Mouse (Mus musculus) 416B (cell line): ENCODE measurements around the gene Gm20388.
A peak's percentile ranks its signal among the peaks of the same experiment; 100 is the strongest.

ENCODE experiments used
- DNase-seq: peaks from one replicate; pipeline ENCODE4 v3.0.0; 2011; ENCODE audit warnings: low read depth

Gm20388 gene

GRCm38 (mm10) chr8:123011321-123011720, 3100.7 kb downstream of the Gm20388 start:
- DNase-seq: no peak

GRCm38 (mm10) chr8:123014429-123014828, 3103.8 kb downstream of the Gm20388 start:
- no peak for DNase-seq

- DNase-seq: peak; percentile 60
These were observed 3104.4 kb downstream of the Gm20388 start for GRCm38 (mm10) chr8:123015074-123015473.

GRCm38 (mm10) chr8:123017143-123017542, 3106.5 kb downstream of the Gm20388 start:
- DNase-seq: no peak

GRCm38 (mm10) chr8:123018484-123019164, 3108.0 kb downstream of the Gm20388 start:
- DNase-seq: no peak

- no peak for DNase-seq
These were observed 3109.4 kb downstream of the Gm20388 start for GRCm38 (mm10) chr8:123020084-123020483.

- no peak for DNase-seq
These were observed 3110.2 kb downstream of the Gm20388 start for GRCm38 (mm10) chr8:123020859-123021258.

GRCm38 (mm10) chr8:123021259-123021658, 3110.6 kb downstream of the Gm20388 start:
- peak; percentile 76 for DNase-seq

- no peak for DNase-seq
These were observed 3112.1 kb downstream of the Gm20388 start for GRCm38 (mm10) chr8:123022727-123023126.

GRCm38 (mm10) chr8:123024226-123024625, 3113.6 kb downstream of the Gm20388 start:
- DNase-seq: peak; percentile 65

GRCm38 (mm10) chr8:123025951-123026351, 3115.3 kb downstream of the Gm20388 start:
- DNase-seq: peak; percentile 57

GRCm38 (mm10) chr8:123027786-123028185, 3117.1 kb downstream of the Gm20388 start:
- peak; percentile 49 for DNase-seq

GRCm38 (mm10) chr8:123030091-123030490, 3119.4 kb downstream of the Gm20388 start:
- DNase-seq: peak; percentile 80

- peak; percentile 63 for DNase-seq
These were observed 3120.8 kb downstream of the Gm20388 start for GRCm38 (mm10) chr8:123031321-123031978.

GRCm38 (mm10) chr8:123032730-123033129, 3122.1 kb downstream of the Gm20388 start:
- DNase-seq: peak; percentile 95

- peak; percentile 61 for DNase-seq
These were observed 3122.8 kb downstream of the Gm20388 start for GRCm38 (mm10) chr8:123033431-123033830.

GRCm38 (mm10) chr8:123034171-123034570, 3123.5 kb downstream of the Gm20388 start:
- DNase-seq: peak; percentile 91

GRCm38 (mm10) chr8:123036956-123037355, 3126.3 kb downstream of the Gm20388 start:
- peak; percentile 82 for DNase-seq

- DNase-seq: no peak
These were observed 3126.8 kb downstream of the Gm20388 start for GRCm38 (mm10) chr8:123037487-123037886.

- DNase-seq: peak; percentile 61
These were observed 3127.7 kb downstream of the Gm20388 start for GRCm38 (mm10) chr8:123038351-123038750.

GRCm38 (mm10) chr8:123039376-123040109, 3128.9 kb downstream of the Gm20388 start:
- no peak for DNase-seq

GRCm38 (mm10) chr8:123040110-123040650, 3129.5 kb downstream of the Gm20388 start:
- peak; percentile 48 for DNase-seq
